Mouse (Mus musculus) thymus, postnatal 10 days (tissue): ENCODE results near the gene Mknk2.

ENCODE experiments used
- DNase-seq, 2 experiments: peaks; one replicate each; pipeline ENCODE4 v3.0.0; 2021; ENCODE audit warnings: low spot score in 2 of 2

The Mknk2 gene

GRCm38 (mm10) chr10:80677942-80678436 is at the start of gene Mknk2:
Mknk2 (minus strand) TSS chr10:80678112.
- peak; percentile 86 to 91 for DNase-seq

- no peak for DNase-seq
These were observed 39.4 kb upstream of the Mknk2 start for GRCm38 (mm10) chr10:80717281-80717680.

DNA sequence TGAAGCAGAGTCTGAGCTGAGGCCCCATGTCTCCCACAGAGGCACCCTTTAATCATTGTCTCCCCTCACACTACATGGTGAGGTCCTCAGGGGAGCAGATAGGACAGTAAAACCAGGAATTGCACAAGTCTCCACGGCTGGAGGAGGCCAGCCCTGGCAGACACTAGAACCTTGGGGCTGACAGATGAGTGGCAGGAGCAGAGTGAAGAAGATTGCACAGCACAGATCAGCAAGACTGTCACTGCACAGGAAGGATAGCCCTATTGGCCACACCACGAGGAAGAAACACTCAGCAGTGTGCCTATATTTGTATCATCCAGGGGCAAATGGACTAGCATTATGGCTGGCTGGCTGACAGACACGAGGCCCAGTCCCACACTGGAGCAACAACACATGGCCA is 32.9 kb upstream of the Mknk2 start:
- no peak for DNase-seq

GRCm38 (mm10) chr10:80705479-80705878 is 27.6 kb upstream of the Mknk2 start:
- no peak for DNase-seq

- DNase-seq = no peak
These were observed 27.1 kb upstream of the Mknk2 start for GRCm38 (mm10) chr10:80705033-80705432.

GRCm38 (mm10) chr10:80704418-80704817 is 26.5 kb upstream of the Mknk2 start:
- DNase-seq = no peak

- no peak for DNase-seq
These were observed 25.7 kb upstream of the Mknk2 start for GRCm38 (mm10) chr10:80703643-80704042.

- peak; percentile 82 to 88 for DNase-seq
These were observed 24.9 kb upstream of the Mknk2 start for GRCm38 (mm10) chr10:80702536-80703390.

DNA sequence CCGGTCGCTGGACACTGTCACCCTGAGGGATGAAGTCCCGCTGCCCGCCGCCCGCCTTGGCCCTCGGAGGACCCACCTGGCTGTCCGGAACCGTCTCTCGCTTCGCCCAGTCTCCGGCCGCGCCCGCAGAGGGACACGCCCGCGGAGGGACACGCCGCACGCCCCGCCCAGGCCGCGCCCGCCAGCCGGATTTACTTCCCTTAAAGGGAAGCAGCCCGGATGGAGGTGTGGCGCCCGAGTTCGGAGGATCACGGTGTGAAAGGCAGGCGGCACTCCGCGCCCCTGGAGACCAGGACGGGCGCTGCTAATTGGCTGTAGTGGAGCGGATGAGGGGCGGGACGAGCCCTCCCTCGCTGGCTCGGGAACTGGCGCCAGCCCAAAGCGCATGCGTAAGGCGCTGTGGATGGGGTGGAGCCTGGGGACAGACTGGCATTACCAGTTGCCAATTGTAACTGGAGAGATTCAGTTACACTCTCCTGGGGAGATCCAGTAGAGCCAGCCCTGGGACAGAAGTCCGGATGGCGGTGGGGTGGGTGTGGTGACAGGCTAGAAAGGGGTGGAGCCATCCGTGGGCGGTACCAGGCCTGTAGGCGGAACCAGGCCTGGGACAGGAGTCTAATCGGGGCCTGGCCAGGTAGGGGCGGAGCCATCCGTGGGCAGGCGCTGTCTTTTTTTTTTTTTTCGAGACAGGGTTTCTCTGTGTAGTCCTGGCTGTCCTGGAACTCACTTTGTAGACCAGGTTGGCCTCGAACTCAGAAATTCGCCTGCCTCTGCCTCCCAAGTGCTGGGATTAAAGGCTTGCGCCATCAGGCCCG is 24.0 kb upstream of the Mknk2 start, which contains the start of the genes Mob3a and Izumo4:
TSS of gene Mob3a (minus strand) at position 257 of the 815 bp plus-strand sequence.
TSS of gene Izumo4 (plus strand) at position 464 of the 815 bp plus-strand sequence.
- DNase-seq = peak; percentile 97 to 99

DNA sequence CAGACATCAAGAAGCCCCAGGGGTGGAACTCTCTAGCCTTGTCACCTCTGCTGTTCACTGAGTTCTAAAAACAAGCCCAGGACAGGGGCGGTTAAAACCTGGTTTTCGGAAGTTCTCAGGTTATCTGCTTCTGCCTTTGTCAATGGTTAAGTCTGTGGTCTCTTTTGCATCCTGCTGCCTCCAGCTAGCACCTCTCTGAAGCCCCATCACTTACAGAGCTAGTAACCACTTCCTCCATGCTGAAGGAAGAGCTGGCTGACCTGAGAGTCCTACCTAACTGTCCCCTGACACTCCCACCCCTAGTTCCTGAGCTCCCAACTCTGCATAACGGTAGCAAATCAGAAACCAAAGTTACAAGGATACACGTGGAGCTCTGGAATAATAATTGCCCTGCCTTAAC is 22.8 kb upstream of the Mknk2 start:
- peak; percentile 53 to 59 for DNase-seq

GRCm38 (mm10) chr10:80700038-80700504 is 22.2 kb upstream of the Mknk2 start:
- no peak for DNase-seq

DNA sequence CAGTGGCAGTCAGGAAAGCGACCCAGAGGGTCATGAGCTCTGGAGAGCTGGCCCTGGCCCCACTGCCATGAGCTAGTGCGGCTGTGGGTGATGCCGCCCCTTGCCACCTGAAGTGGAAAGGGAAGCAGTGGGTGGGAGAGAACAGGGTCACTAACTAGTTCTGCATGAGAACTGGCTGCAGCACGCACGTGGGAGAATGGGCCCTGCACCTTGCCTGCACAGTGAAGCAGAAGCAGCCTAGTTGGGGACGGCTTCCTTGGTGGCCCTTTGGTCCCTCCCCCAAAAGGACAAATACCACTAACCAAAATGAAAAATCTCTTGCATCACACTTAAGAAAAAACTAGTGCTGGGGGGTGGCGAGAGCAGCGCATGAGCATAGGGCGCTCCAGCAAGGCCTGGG is 20.7 kb upstream of the Mknk2 start:
- no peak for DNase-seq

- DNase-seq = no peak
These were observed 19.9 kb upstream of the Mknk2 start for GRCm38 (mm10) chr10:80697812-80698211.

GRCm38 (mm10) chr10:80697393-80697787 is 19.5 kb upstream of the Mknk2 start:
- no peak for DNase-seq

DNA sequence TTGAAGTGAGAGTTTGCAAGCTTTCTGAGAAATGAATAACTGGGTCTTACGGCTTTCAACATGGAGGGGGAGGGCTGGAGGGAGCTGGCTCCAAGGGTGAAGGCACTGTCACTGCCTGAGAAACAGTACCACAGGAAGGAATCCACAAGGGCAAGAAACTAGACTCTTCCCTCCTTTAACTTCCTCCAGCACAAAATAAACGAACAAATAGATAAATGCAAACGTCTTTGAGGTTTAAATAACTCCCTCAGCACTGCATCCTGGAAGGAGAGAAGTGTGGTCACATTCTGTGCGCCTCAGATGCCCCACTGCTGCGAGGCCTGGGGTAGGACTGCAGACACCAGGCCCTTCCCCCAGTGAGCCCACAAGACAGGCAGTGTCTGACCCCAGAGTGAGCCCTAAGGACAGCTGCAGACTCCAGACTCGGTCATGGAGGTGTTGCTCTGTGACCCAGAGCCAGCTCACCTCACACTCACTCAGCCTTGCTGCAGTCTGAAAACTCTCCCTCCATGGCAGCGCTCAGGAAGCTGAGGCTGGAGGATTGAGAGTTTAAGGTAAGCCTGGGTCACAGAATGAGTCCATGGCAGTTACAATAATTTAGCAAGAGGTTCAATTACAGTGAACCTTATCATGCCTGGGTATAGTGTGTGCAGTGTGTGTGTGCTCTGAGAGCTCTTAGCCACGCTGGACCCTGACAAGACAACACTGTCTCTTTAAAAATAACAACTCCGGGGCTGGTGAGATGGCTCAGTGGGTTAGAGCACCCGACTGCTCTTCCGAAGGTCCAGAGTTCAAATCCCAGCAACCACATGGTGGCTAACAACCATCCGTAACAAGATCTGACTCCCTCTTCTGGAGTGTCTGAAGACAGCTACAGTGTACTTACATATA is 18.8 kb upstream of the Mknk2 start:
- DNase-seq = no peak

- peak; percentile 39 to 48 for DNase-seq
These were observed 18.0 kb upstream of the Mknk2 start for GRCm38 (mm10) chr10:80695801-80696501.

DNA sequence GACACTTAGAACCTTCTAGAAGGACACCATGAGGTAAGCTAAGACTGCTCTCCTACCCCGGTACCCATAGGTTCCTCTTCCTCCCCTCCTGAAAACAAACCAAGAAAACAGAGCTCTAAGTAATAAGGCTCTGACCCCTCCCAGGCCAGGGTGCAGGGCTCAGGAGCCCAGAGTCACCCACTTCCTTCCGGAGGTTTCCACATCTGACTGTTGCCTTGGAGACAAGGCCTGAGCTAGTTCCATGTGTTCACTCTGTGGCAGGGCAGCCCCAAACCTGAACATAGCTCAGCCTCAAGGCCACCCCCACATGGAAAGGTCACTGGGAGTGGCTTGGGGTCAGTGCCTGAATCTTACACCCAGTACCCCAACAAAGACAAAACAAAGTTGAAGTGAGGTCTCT is 17.3 kb upstream of the Mknk2 start:
- DNase-seq = peak; percentile 78 to 82

DNA sequence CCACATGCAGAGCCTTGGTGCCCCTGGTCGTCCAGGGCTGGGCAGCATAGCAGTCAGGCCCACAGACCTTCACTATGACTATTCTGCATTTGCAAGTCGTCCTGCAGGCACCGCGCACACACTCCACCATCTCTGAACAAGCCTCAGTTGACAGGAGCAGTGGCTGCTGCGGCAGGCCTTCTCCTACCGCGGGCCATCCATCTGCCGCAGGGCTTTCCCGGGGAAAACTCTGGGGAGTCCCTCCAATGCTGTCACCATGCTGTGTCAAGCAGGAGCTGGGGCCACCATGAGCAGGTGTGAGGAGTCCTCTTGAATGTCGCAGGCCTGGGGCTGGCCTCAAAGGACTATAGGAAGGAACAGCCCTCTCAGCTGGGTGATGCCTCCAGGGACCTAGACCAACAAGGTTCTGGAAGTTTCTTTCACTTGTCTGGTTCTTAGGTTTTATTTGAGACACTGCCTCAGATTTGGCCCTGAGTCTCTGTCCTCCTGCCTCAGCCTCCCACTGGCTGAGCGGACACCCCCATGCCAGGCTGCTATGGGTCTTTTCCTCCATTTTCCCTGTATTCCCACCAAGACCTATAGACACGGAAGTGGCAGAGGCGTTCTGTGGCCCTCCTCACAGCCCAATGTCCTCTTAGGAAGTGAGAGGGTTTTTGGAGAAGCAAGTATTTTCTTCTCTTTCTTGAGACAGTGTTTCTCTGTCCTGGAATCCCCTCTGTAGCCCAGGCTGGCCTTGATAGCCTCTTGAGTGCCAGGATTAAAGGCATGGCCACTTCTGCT is 16.4 kb upstream of the Mknk2 start:
- no peak for DNase-seq

GRCm38 (mm10) chr10:80693401-80694045 is 15.6 kb upstream of the Mknk2 start:
- DNase-seq = no peak
